Mouse (Mus musculus): ENCODE measurements around the gene Wapl. TPM values are rescaled to one million over a fixed set of nuclear protein-coding genes. Genes with fewer than 3 reads are reported as not detected.

Gene Wapl
- polyA plus RNA-seq, 3 experiments from 2014 or later: 46.7 to 54.1 (median 47.0) TPM

- ATAC-seq: no peak
These were observed 103.1 kb downstream of the Wapl start for GRCm38 (mm10) chr14:34776719-34777385.

DNA sequence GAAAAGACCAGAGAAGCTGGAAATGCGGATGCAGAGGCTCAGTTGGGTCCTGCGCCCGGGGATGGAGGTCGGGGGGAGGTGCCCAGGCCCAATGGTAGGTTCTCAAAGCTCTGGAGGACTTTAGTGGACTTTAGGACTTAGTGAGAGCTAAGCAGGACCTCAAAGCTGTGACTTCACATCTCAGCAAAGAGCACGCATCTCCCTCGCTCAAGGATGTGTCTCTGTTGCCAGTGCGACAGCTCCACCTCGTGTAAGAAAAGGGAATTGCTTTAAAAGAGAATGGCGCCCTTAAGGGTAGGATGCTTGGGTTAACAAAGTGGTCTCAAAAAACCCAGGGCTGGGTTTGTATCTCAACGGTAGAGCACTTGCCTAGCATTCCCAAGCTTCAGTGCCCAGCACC lies 104.1 kb downstream of the Wapl start:
- ATAC-seq: peak; percentile 86

- no peak for ATAC-seq
These were observed 105.0 kb downstream of the Wapl start for GRCm38 (mm10) chr14:34778760-34779159.

GRCm38 (mm10) chr14:34793406-34794037 lies 119.8 kb downstream of the Wapl start:
- no peak for ATAC-seq

Other genes starting within 250 kb of the Wapl start
- gene Bmpr1a, start 170.6 kb upstream of the Wapl start, polyA plus RNA-seq (2017; shearing (Covaris generic)): under 1 TPM; 0.36 to 0.40 (median 0.40) TPM
- gene 9230112D13Rik, start 151.1 kb upstream of the Wapl start, polyA plus RNA-seq (2017; shearing (Covaris generic)): not detected
- gene Ldb3, start 85.2 kb upstream of the Wapl start, polyA plus RNA-seq (2017; shearing (Covaris generic)): not detected
- not detected for gene Opn4, start 73.8 kb upstream of the Wapl start, polyA plus RNA-seq (2017; shearing (Covaris generic))
- gene Grid1, start 146.2 kb downstream of the Wapl start, polyA plus RNA-seq (2017; shearing (Covaris generic)): not detected